Mouse (Mus musculus): ENCODE measurements at regions not wholly inside any gene's neighbourhood (a gene's known extent, or its start where the extent isn't known, plus 50 kb on each side); places are given as distances from the start of the nearest gene placed in this dataset.

DNA sequence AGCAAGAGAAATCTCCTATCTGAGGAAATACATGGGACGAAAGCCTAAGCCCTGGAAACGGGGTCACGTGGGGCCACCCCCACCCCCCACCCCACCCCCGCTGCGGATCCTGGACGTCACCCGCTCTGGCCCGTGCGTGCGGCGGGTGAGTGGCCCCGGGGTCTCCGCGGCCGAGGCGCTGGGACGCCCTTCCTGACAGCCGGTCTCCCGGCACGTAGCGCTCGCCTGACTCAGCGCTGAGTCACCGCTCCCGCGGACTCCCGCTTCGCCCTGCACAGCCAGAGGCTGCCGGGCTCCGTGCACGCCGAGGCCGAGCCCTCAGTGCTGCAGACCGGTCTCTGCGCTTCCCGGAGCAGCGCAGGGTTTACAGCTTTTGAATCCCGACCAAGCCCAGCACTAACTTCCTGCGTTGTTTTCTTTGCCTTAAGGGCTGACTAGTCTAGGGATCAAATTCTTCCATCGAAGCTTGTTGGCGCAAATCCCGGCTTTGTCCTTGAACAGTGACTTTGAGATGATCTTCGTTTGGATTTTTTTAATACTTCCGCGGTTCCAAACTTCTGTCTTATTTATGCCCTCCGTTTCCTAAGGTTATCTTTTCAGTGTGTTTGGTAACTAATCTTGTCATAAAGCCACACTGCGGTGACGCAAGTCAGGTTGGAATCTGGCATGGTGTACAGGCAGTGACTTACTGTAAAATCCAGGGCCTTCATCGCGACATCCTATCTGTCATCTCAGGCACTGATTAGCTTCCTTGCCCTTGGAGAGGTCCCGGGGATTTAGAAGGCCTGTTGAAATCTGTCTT, 79.8 kb downstream of the Arrdc3 start:
- peak overlapping the region; percentile 79 for H3K27ac ChIP-seq (replicated peaks)
- DNase-seq (ENCODE audit: low spot score) = peak; percentile 89
- H3K4me1 ChIP-seq = peaks cover 16% of the 10 kb centered on the region; the same call in 1 of the 2 replicates
- peak overlapping the region; percentile 58 for H3K4me3 ChIP-seq
- H3K36me3 ChIP-seq (replicated peaks) = no peaks in the 10 kb centered on the region
- WGBS = 5% methylated on average over 51 of the region's 51 CpGs
- peaks cover 14% of the 10 kb centered on the region for H3K27me3 ChIP-seq (replicated peaks; ENCODE audit: low read depth, poor library complexity, severe bottlenecking)
- no peaks in the 10 kb centered on the region for H3K9me3 ChIP-seq

GRCm38 (mm10) chr13:80963591-80963940, 80.4 kb downstream of the Arrdc3 start:
- Histone ChIP-seq H3K4me1 (peaks cover 16% of the 10 kb centered on the region; the same call in 1 of the 2 replicates), H3K27ac (replicated peaks) (no peak overlapping the region), H3K36me3 (replicated peaks) (no peaks in the 10 kb centered on the region), H3K27me3 (replicated peaks; ENCODE audit: low read depth, poor library complexity, severe bottlenecking) (peaks cover 14% of the 10 kb centered on the region), H3K4me3 (peak overlapping the region; percentile 58), H3K9me3 (no peaks in the 10 kb centered on the region)
- 84% methylated on average over 11 of the region's 11 CpGs for WGBS
- no peak for DNase-seq (ENCODE audit: low spot score)

DNA sequence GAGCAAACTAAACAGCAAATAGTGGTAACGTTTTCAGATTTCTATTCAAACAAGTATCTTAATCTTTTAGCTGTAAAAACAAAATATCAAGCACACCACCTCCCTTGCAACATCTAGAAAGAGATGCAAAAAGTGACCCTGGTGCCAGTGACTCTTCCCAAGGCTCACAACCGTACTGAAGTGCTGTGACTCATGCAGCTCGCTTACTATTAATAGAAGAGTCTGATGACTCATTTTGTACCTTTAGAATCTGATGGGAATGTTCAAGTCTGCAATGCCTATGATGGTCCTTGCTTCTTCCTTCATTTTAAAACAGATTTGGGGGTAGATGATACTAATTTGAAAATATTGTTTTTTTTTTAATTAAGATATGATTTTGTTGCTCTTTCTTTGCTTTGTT, 88.5 kb downstream of the Arrdc3 start:
- H3K27ac ChIP-seq (replicated peaks) = no peak overlapping the region
- WGBS = 87% methylated on average over 3 of the region's 3 CpGs
- no peaks in the 10 kb centered on the region for H3K36me3 ChIP-seq (replicated peaks)
- no peak overlapping the region for H3K4me3 ChIP-seq
- H3K27me3 ChIP-seq (replicated peaks; ENCODE audit: low read depth, poor library complexity, severe bottlenecking) = no peaks in the 10 kb centered on the region
- H3K4me1 ChIP-seq = no peaks in the 10 kb centered on the region
- H3K9me3 ChIP-seq = no peaks in the 10 kb centered on the region
- DNase-seq (ENCODE audit: low spot score) = no peak

- 30% methylated on average over 1 of the region's 1 CpGs for WGBS
- DNase-seq (ENCODE audit: low spot score) = no peak
- no peaks in the 10 kb centered on the region for H3K36me3 ChIP-seq (replicated peaks)
These were observed 91.2 kb downstream of the Arrdc3 start for GRCm38 (mm10) chr13:80974424-80974823.

GRCm38 (mm10) chr13:80977266-80977665, 94.1 kb downstream of the Arrdc3 start:
- Histone ChIP-seq H3K27me3 (replicated peaks; ENCODE audit: low read depth, poor library complexity, severe bottlenecking) (no peaks in the 10 kb centered on the region), H3K4me3 (no peak overlapping the region), H3K36me3 (replicated peaks) (no peaks in the 10 kb centered on the region), H3K4me1 (no peaks in the 10 kb centered on the region), H3K9me3 (no peaks in the 10 kb centered on the region), H3K27ac (replicated peaks) (no peak overlapping the region)
- no peak for DNase-seq (ENCODE audit: low spot score)
- 82% methylated on average over 3 of the region's 3 CpGs for WGBS

More at GRCm38 (mm10) chr13:80974424-80974823, 91.2 kb downstream of the Arrdc3 start:
- H3K27ac ChIP-seq (replicated peaks) = no peak overlapping the region
- no peak overlapping the region for H3K4me3 ChIP-seq
- H3K9me3 ChIP-seq = no peaks in the 10 kb centered on the region
- H3K27me3 ChIP-seq (replicated peaks; ENCODE audit: low read depth, poor library complexity, severe bottlenecking) = no peaks in the 10 kb centered on the region
- H3K4me1 ChIP-seq = no peaks in the 10 kb centered on the region

- no peak for DNase-seq (ENCODE audit: low spot score)
These were observed 98.0 kb downstream of the Arrdc3 start for GRCm38 (mm10) chr13:80981201-80981600.

GRCm38 (mm10) chr13:80986657-80987056, 103.5 kb downstream of the Arrdc3 start:
- Histone ChIP-seq H3K27ac (replicated peaks) (no peak overlapping the region), H3K36me3 (replicated peaks) (no peaks in the 10 kb centered on the region), H3K4me1 (no peaks in the 10 kb centered on the region; the same call in 1 of the 2 replicates), H3K9me3 (no peaks in the 10 kb centered on the region), H3K27me3 (replicated peaks; ENCODE audit: low read depth, poor library complexity, severe bottlenecking) (no peaks in the 10 kb centered on the region), H3K4me3 (no peak overlapping the region)
- WGBS = 43% methylated on average over 4 of the region's 4 CpGs
- DNase-seq (ENCODE audit: low spot score) = no peak

More at GRCm38 (mm10) chr13:80981201-80981600, 98.0 kb downstream of the Arrdc3 start:
- Histone ChIP-seq H3K4me1 (no peaks in the 10 kb centered on the region), H3K27me3 (replicated peaks; ENCODE audit: low read depth, poor library complexity, severe bottlenecking) (no peaks in the 10 kb centered on the region), H3K36me3 (replicated peaks) (no peaks in the 10 kb centered on the region), H3K9me3 (no peaks in the 10 kb centered on the region), H3K4me3 (no peak overlapping the region), H3K27ac (replicated peaks) (no peak overlapping the region)
- 85% methylated on average over 2 of the region's 2 CpGs for WGBS

DNA sequence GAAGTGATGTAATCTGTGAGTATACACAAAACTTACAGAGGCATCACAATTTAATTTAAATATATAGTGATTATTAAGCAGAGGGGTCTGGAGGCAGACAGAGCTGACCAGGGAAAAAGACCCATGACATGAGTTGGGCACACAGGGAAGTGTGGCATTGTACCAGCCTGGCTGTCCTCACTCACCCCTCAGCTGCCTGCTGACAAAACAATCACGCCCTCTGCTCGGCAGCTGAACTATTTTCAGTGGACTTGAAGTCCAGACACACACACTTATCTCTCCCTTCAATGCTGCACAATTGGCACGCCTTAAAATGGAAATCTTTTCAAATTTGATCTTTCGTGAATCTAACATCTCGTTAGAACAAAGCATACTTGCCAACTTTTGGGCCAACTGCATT, 106.6 kb downstream of the Arrdc3 start:
- Histone ChIP-seq H3K9me3 (no peaks in the 10 kb centered on the region), H3K27ac (replicated peaks) (no peak overlapping the region), H3K36me3 (replicated peaks) (no peaks in the 10 kb centered on the region), H3K27me3 (replicated peaks; ENCODE audit: low read depth, poor library complexity, severe bottlenecking) (no peaks in the 10 kb centered on the region), H3K4me1 (peaks cover 4% of the 10 kb centered on the region; the same call in 1 of the 2 replicates), H3K4me3 (no peak overlapping the region)
- no peak for DNase-seq (ENCODE audit: low spot score)
- WGBS = 87% methylated on average over 5 of the region's 5 CpGs

GRCm38 (mm10) chr13:80992342-80992741, 109.2 kb downstream of the Arrdc3 start:
- Histone ChIP-seq H3K9me3 (no peaks in the 10 kb centered on the region), H3K27me3 (replicated peaks; ENCODE audit: low read depth, poor library complexity, severe bottlenecking) (no peaks in the 10 kb centered on the region), H3K36me3 (replicated peaks) (no peaks in the 10 kb centered on the region), H3K4me1 (0 out of 2 replicates have a peak, but pooled peaks cover 4% of the 10 kb centered on the region), H3K4me3 (no peak overlapping the region), H3K27ac (replicated peaks) (no peak overlapping the region)
- no peak for DNase-seq (ENCODE audit: low spot score)
- WGBS = 61% methylated on average over 2 of the region's 2 CpGs

DNA sequence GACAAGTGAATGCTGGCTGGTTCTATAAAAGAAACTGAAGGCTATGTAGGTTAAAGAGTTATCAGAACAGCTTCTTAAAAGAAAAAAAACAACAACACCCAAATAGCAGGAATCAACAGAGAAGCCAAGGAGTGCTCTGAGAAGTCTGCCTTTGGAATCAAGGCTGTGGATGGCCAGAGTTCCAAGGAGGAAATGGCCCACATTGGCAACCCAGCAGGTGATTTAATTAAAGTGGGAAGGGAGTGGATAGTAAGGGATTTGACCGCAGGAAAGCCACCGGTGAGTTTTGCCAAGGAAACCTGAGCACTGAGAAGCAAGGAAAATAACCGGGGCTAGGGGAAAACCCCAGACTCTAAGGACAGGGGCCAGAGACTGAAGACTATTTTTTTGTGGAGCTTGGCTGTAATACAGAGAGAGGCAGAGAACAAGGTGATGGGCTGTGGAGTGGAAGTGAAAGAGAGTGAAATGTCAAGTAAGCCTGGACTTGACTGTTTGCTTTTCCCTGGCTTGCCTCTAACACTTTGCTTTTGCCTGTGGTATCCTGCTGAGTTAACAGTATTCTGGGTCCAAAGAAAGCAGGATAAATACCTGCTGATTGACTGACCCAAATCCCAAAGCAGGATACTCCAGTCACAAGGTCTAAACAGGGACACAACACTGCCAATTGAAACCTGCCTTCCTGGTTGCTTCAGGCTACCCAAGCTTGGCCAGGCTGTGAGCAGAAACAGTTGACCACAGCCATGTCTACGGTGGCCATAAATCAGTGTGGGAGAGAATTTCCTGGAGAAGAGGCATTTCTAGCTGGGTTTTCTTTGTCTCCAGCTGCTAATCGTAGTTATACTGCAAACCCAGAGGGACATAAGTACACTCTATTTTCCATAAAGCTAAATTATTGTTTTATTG, 125.9 kb downstream of the Arrdc3 start:
- WGBS = 42% methylated on average over 5 of the region's 5 CpGs
- no peak overlapping the region for H3K27ac ChIP-seq (replicated peaks)
- H3K36me3 ChIP-seq (replicated peaks) = no peaks in the 10 kb centered on the region
- no peak for DNase-seq (ENCODE audit: low spot score)
- no peaks in the 10 kb centered on the region for H3K9me3 ChIP-seq
- H3K4me3 ChIP-seq = no peak overlapping the region
- H3K4me1 ChIP-seq = no peaks in the 10 kb centered on the region
- H3K27me3 ChIP-seq (replicated peaks; ENCODE audit: low read depth, poor library complexity, severe bottlenecking) = no peaks in the 10 kb centered on the region

DNA sequence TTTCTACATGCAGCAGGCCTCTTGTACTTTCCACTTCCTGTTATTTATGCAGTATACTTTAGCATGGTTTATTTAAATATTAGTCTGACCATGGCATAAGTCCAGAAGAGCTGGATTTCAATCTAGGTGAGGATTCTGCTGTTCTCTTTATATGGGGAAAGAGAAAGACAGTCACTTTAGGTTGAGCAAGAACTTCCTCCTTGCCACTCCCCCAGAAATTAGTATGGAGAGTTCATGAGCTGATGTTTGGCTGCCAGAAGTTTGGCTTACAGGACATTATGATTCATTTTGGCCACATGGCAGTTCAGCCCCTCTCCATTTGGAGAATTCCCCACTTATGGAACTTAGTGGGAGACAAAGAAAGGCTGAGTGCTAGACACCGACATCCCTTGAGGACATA, 130.8 kb downstream of the Arrdc3 start:
- no peaks in the 10 kb centered on the region for H3K27me3 ChIP-seq (replicated peaks; ENCODE audit: low read depth, poor library complexity, severe bottlenecking)
- 91% methylated on average over 1 of the region's 1 CpGs for WGBS
- H3K9me3 ChIP-seq = no peaks in the 10 kb centered on the region
- no peaks in the 10 kb centered on the region for H3K4me1 ChIP-seq
- no peak for DNase-seq (ENCODE audit: low spot score)
- H3K36me3 ChIP-seq (replicated peaks) = no peaks in the 10 kb centered on the region
- H3K27ac ChIP-seq (replicated peaks) = no peak overlapping the region
- H3K4me3 ChIP-seq = no peak overlapping the region

GRCm38 (mm10) chr13:81020106-81020747, 137.0 kb downstream of the Arrdc3 start:
- Histone ChIP-seq H3K9me3 (no peaks in the 10 kb centered on the region), H3K27me3 (replicated peaks; ENCODE audit: low read depth, poor library complexity, severe bottlenecking) (no peaks in the 10 kb centered on the region), H3K4me1 (no peaks in the 10 kb centered on the region), H3K4me3 (no peak overlapping the region), H3K36me3 (replicated peaks) (no peaks in the 10 kb centered on the region), H3K27ac (replicated peaks) (no peak overlapping the region)
- 71% methylated on average over 3 of the region's 3 CpGs for WGBS
- no peak for DNase-seq (ENCODE audit: low spot score)

Data from embryonic facial prominence, embryonic 10.5 days (tissue).